Mouse (Mus musculus): ENCODE results near the gene Dhx35. TPM values are rescaled to one million over a fixed set of nuclear protein-coding genes. Genes with fewer than 3 reads are reported as not detected.

The Dhx35 gene
- total RNA-seq (2015; ENCODE audit: low replicate concordance) (3.2 and 4.6 TPM in 2 replicates), total RNA-seq (2017; ENCODE audit: low replicate concordance) (2.3 and 4.0 TPM in 2 replicates)

GRCm38 (mm10) chr2:158794494-158795004 is at the start of gene Dhx35:
Dhx35 (plus strand) TSS chr2:158794807.
- peak; percentile 92 for ATAC-seq (replicated peaks; ENCODE audit: low FRiP score, poor library complexity, severe bottlenecking)

GRCm38 (mm10) chr2:158745049-158745482 is 49.5 kb upstream of the Dhx35 start:
- ATAC-seq (replicated peaks; ENCODE audit: low FRiP score, poor library complexity, severe bottlenecking): 0 out of 2 replicates have a peak, but pooled peaks have one; percentile 32

GRCm38 (mm10) chr2:158746164-158746563 is 48.4 kb upstream of the Dhx35 start:
- ATAC-seq (replicated peaks; ENCODE audit: low FRiP score, poor library complexity, severe bottlenecking): no peak

- no peak for ATAC-seq (replicated peaks; ENCODE audit: low FRiP score, poor library complexity, severe bottlenecking)
These were observed 45.2 kb upstream of the Dhx35 start for GRCm38 (mm10) chr2:158749366-158749765.

- no peak for ATAC-seq (replicated peaks; ENCODE audit: low FRiP score, poor library complexity, severe bottlenecking)
These were observed 34.4 kb upstream of the Dhx35 start for GRCm38 (mm10) chr2:158760231-158760630.

GRCm38 (mm10) chr2:158762339-158762738 is 32.3 kb upstream of the Dhx35 start:
- ATAC-seq (replicated peaks; ENCODE audit: low FRiP score, poor library complexity, severe bottlenecking): no peak

- peak; percentile 95 for ATAC-seq (replicated peaks; ENCODE audit: low FRiP score, poor library complexity, severe bottlenecking)
These were observed 26.8 kb upstream of the Dhx35 start, which contains the start of gene Fam83d for GRCm38 (mm10) chr2:158767742-158768339. Fam83d (plus strand) TSS chr2:158768093.

- peak; percentile 56 for ATAC-seq (replicated peaks; ENCODE audit: low FRiP score, poor library complexity, severe bottlenecking)
These were observed 26.3 kb upstream of the Dhx35 start for GRCm38 (mm10) chr2:158768350-158768749.

- ATAC-seq (replicated peaks; ENCODE audit: low FRiP score, poor library complexity, severe bottlenecking): peak; percentile 67
These were observed 25.8 kb upstream of the Dhx35 start for GRCm38 (mm10) chr2:158768771-158769170.

- no peak for ATAC-seq (replicated peaks; ENCODE audit: low FRiP score, poor library complexity, severe bottlenecking)
These were observed 24.4 kb upstream of the Dhx35 start for GRCm38 (mm10) chr2:158770126-158770757.

- no peak for ATAC-seq (replicated peaks; ENCODE audit: low FRiP score, poor library complexity, severe bottlenecking)
These were observed 23.4 kb upstream of the Dhx35 start for GRCm38 (mm10) chr2:158771066-158771763.

- no peak for ATAC-seq (replicated peaks; ENCODE audit: low FRiP score, poor library complexity, severe bottlenecking)
These were observed 21.8 kb upstream of the Dhx35 start for GRCm38 (mm10) chr2:158772808-158773207.

GRCm38 (mm10) chr2:158774886-158775285 is 19.7 kb upstream of the Dhx35 start:
- ATAC-seq (replicated peaks; ENCODE audit: low FRiP score, poor library complexity, severe bottlenecking): no peak

GRCm38 (mm10) chr2:158776716-158777115 is 17.9 kb upstream of the Dhx35 start:
- no peak for ATAC-seq (replicated peaks; ENCODE audit: low FRiP score, poor library complexity, severe bottlenecking)

GRCm38 (mm10) chr2:158777490-158777889 is 17.1 kb upstream of the Dhx35 start:
- no peak for ATAC-seq (replicated peaks; ENCODE audit: low FRiP score, poor library complexity, severe bottlenecking)

- no peak for ATAC-seq (replicated peaks; ENCODE audit: low FRiP score, poor library complexity, severe bottlenecking)
These were observed 16.3 kb upstream of the Dhx35 start for GRCm38 (mm10) chr2:158778349-158778748.

- ATAC-seq (replicated peaks; ENCODE audit: low FRiP score, poor library complexity, severe bottlenecking): no peak
These were observed 13.5 kb upstream of the Dhx35 start for GRCm38 (mm10) chr2:158781126-158781525.

- ATAC-seq (replicated peaks; ENCODE audit: low FRiP score, poor library complexity, severe bottlenecking): no peak; the same call in 1 of the 2 replicates
These were observed 7.4 kb upstream of the Dhx35 start for GRCm38 (mm10) chr2:158786927-158787795.

GRCm38 (mm10) chr2:158795043-158795442 is 436 bp downstream of the Dhx35 start:
- ATAC-seq (replicated peaks; ENCODE audit: low FRiP score, poor library complexity, severe bottlenecking): no peak; the same call in 1 of the 2 replicates
